Mouse (Mus musculus): Measurements from ENCODE around the gene Retreg1.

The Retreg1 gene

GRCm38 (mm10) chr15:25843086-25843991 lies at the start of gene Retreg1:
Gene Retreg1 (plus strand): TSS chr15:25843180.
- peak; percentile 88 to 90 for DNase-seq

GRCm38 (mm10) chr15:25794123-25794522 lies 48.9 kb upstream of the Retreg1 start:
- DNase-seq: no peak

GRCm38 (mm10) chr15:25795496-25795895 lies 47.5 kb upstream of the Retreg1 start:
- no peak for DNase-seq

DNA sequence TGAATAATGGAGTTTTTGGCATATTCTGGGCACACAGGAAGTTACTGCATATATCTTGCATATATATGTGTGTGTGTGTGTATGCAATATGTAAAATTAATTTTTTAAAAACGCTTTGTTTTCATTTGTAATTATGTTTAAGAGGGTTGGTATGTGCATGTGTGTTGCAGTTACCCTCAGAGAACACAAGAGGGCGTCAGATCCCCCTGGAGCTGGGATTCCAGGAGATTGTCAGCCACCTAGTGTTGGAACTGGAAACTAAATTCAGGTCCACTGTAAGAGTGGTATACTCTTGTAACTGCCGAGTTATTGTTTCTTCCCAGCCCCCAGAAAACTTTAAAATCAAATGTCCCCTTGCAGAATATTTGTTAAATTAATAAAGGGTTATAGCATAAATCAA lies 46.6 kb upstream of the Retreg1 start:
- no peak for DNase-seq

GRCm38 (mm10) chr15:25797179-25797578 lies 45.8 kb upstream of the Retreg1 start:
- no peak for DNase-seq

DNA sequence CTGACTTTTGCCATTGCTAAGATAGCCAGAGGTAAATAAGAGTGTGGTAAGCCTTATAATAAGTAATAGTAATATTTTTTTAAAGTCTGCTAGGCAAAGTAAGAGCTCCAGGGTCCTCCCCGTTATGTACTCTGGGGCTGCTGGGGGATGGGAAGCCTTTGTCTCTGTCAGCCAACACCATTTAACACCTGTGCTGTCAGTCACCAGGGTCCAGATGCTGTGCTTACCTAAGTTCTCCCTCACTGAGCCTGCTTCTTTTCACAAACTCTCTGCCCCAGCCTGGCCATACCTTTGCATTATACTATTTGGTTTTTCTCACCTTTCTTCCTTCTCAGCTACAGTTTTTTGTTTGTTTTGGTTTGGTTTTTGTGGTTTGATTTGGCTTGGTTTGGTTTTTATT lies 45.1 kb upstream of the Retreg1 start:
- no peak for DNase-seq

DNA sequence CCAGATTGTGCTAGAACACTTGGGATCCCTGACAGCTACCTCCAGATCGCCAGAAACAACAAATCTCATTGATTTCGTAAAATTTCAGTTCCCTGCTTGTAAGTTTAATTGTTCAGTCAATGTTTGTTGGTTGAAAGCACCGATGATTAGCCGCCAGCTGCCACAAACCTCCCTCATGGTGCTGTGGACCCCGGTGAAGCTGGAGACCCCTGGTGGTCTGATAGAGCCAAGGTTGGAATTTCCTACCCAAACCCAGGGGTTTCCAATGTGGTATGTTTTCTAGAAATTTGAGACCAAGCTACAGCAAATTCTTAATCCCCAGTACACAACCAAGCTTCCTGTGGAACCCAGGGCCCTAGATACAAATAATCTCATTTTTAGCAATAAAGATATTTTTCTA lies 41.3 kb upstream of the Retreg1 start:
- DNase-seq: no peak

- DNase-seq: no peak
Measured at GRCm38 (mm10) chr15:25802194-25802593, 40.8 kb upstream of the Retreg1 start.

DNA sequence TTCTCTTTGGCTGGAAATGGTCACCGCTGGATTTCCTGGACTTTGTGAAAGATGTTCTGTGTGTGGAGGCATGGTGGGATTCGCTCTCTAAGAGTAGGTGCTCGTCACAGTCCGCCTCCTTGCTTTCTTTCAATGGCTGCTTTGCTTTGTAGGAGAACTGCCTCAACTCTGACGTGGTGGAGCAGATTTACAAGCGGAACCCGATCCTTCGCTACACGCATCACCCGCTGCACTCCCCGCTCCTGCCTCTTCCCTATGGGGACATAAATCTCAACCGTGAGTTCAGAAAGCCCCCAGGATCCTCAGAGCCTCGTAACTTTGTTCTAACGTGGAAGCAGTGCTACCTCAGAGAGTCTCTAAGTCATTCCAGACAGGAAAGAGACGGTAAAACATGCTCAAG lies 39.9 kb upstream of the Retreg1 start:
- no peak for DNase-seq

DNA sequence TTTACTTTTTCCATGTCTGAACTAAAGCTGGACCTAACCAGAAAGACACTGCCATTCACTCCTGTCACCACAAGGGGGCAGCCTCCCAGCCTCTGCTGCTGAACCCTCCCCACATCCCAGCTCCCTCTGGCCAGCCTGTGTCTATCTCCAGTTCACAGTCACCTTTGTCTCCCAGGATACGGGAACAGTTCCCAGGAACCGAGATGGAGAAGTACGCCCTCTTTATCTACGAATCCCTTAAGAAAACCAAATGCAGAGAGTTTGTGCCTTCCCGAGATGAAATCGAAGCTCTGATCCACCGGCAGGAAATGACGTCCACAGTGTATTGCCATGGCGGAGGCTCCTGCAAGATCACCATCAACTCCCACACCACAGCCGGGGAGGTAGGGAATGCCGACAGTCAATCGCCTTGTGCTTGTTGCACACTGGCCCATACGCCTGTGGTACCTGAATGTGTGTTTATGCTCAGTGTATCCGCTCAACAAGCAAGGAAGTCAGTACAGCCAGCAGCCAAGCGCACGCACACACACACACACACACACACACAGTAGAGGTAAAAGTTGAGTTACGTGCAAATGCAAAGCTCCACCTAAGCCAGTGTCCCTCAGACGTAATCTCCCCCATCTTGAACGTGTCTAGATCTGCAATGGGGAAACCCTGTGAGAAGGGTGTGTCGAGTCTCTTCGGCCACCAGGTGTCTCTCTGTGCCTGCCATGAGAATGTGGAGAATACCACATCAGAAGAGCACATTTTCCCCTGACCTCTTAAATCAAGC lies 37.5 kb upstream of the Retreg1 start:
- DNase-seq: peak; percentile 51 to 72

DNA sequence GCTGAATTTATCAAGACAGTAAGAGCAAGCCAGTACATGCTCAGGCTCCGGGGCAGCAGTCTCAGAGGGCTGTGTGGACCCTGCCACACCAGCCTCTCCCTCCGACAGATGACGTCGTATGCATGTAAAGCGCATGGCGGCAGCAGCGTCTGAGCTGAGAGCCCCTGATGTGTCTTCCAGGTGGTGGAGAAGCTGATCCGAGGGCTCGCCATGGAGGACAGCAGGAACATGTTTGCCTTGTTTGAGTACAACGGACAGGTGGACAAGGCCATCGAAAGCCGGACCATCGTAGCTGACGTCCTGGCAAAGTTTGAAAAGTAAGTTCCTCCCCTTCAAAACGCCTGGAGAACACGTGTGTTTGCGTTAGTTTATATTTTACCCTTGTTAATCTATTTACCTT lies 36.6 kb upstream of the Retreg1 start:
- no peak for DNase-seq

DNA sequence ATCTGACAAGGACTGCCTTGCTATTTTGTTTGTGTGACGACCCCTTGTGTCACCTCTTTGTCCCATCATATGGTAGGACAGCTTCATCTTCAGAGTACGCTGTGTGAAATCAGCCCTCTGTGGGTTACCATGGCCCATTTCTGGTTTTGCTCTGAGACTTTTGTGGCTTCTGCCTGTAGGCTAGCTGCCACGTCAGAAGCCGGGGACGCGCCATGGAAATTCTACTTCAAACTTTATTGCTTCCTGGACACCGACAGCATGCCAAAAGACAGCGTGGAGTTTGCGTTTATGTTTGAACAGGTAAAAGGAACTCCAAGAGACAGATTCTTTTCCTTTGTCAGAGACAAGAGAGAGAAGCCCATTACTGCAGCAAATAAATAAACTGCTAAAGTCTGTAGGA lies 36.1 kb upstream of the Retreg1 start:
- no peak for DNase-seq

GRCm38 (mm10) chr15:25808677-25809460 lies 34.1 kb upstream of the Retreg1 start:
- no peak for DNase-seq

DNA sequence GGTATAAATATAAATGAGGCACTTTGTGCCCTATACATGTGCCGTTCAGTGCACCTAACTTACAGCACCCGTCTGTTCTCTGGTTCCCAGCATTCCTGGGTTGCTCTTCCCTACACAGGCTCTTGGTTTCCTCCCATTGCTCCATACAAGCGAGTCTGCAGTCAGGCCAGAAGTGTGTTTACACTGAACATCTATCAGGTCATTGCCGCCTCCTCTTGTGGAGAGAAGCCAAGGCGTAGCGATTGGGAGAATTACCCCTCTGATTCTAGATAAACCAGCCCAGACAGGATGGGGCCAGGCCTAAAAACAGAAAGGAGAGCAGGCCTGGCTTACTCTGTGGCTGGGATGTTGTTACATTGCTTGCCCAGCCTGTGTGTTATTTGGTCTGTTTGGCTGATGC lies 33.3 kb upstream of the Retreg1 start:
- DNase-seq: no peak

GRCm38 (mm10) chr15:25811834-25812250 lies 31.1 kb upstream of the Retreg1 start:
- DNase-seq: peak; percentile 34 to 52

DNA sequence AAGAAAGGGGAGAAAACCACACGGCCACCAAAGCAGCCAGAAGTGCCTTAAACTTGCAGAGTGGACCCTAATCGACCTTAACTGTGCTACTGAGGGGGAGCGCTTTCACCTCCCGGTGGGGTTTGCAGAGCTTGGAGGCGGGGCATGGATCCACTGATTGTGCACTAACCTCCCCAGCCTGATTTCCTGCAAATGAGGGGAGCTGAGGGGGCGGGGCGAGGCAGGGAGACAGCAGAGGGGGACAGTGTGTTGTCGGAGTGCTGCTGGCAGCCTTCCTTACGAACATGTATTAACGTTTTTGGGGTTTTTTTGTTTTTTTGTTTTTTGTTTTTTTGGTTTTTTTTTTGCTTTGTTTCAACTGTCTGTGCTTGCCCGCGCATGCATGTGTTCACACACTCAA lies 30.5 kb upstream of the Retreg1 start:
- peak; percentile 35 to 41 for DNase-seq

DNA sequence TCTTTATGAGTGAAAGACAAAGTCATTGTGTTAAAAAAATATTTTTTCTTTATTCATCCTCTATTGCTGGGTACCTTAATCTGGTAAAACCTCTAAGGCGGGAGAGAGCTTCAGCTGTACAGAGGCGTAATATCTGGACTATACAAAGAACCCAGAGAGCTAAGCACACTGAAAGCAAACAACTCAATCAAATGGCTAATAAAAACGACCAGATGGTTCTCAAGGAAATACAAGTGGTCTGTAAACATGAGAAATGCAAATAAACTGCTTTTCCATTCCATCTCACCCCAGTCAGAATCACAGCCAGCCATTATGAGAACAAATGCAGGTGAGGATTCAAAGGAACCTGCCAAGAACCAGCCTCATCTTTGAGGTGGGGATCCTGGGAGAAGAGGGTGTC lies 28.4 kb upstream of the Retreg1 start:
- DNase-seq: no peak

DNA sequence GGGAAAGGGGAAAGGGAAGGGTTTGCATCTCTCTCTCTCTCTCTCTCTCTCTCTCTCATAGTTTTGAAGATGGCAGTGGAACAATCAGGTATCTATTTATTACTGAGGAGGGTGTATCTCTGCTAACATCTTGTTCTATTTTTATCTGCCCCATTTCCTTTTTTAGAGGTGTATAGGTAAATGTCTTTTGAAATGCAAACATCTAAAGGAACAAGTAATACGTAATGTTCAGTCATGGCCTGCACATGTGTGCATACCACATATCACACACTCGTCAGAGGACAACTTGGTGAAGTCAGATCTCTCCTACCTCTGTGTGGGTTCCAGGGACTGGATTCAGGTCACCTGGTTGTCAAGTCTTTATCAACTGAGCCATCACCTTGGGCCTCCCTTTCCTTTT lies 25.8 kb upstream of the Retreg1 start:
- no peak for DNase-seq

DNA sequence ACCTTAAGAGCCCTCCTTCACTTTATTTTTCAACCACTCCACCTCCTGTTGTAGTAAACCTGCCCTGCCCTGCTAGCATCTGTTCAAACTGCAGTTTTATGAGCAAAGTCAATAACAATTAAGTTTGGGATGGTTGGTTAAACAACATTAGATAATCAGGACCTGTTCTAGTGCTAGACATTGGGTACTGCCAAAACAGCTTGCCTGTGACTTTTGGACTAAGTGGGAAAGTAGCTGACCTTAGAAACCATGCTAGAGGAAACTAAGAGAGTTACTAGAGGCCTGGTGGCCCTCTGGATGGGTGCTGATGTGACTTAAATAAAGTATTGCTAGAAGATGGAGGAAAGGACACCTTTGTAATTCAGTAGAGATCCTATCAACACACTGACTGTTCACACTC lies 21.0 kb upstream of the Retreg1 start:
- no peak for DNase-seq

DNA sequence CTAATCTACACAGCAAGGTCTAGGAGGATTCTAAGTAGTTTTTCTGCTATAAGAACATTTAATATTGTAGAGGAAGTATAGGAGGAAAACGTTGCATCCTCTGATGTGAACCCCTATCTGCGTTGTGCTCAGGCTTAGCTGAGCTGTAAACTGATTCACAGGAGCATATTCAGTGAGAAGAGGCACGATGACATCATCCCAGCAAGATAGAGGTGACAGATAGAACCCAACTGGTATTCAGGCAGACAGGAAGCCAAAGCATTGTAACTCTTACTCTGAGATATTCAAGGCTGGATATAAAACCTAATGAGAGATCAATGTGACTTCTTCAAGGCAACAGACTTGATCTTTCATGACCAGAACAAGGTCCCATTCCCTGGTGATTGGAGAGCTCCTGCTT lies 20.3 kb upstream of the Retreg1 start:
- DNase-seq: no peak

DNA sequence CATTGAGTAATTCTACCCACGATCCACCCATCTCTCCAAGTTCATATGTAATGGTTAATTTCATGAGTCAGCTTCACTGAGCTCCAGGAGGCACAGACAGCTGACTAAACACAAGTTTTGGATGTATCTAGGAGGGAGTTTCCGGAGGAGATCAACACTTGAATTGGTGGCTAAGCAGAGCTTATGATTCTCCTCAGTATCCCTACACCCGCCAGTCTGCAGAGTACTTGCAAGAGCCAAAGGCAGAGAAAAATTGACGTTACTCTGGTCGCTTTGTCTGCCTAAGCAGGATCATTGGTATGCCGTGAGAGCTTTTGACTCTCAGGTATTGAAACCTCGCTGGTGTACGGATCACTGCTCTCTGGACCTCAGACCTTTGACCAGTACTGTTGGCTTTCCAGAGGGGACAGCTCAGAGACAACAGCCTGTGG lies 16.4 kb upstream of the Retreg1 start:
- no peak for DNase-seq

GRCm38 (mm10) chr15:25828464-25828863 lies 14.5 kb upstream of the Retreg1 start:
- DNase-seq: peak; percentile 32 to 44

- no peak for DNase-seq
Measured at GRCm38 (mm10) chr15:25830426-25830825, 12.6 kb upstream of the Retreg1 start.
